Mouse (Mus musculus) cerebellum, adult 9-11 months (tissue): Measurements from ENCODE around the gene Dtx2.
A peak's percentile ranks its signal among the peaks of the same experiment; 100 is the strongest.

Experiments used
- DNase-seq: peaks from one replicate; pipeline ENCODE4 v3.0.0; 2022

The Dtx2 gene

DNA sequence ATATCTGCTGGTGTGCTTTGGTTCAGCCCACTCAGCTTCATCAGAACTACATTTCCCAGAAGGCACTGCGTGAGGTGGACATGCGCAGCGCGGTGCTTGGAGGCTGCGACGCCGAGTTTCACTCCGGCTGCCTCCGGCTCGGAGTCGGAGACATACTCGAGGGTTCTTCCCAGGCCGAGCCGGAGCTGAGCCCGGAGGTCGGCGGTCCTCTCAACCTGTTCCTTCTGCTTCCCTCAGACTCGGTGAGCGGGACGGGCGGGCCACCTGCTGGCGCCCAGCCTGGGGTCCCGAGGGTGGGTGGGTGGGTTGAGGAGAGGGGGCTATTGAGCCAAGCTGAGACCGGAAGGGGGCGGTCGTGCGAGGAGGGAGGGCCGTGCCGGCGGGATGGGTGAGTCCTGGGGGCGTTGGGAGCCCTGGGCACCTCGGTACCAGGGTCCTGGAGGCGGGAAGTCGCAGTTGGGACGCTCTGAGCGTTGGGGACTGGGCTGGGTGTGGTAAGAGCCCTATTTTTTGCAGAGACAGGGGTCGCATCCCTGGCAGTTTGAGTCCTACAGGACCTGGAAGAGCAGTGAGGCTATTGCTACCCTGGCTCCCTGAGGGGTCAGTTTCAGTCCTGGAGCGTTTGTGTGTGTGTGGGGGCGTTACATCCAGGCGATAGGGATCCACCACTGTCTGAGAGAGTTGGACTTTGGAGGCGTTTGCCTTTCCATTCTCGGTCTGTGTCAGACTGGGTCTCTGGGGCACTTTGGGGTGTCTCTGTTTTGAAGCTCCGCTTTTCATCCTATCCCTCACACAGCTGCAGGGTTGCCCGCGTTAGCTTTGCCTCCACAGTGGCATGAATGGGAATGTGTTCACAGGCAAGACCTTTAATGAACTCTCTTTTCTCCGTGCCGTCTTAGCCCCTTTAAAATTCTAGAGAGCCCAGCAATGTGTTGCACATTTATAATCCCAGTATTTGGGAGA is at the start of gene Dtx2:
Dtx2 (plus strand) TSS at position 76 of the 963 bp plus-strand sequence.
- peak; percentile 89 for DNase-seq

- no peak for DNase-seq
Measured at GRCm38 (mm10) chr5:135945916-135946408, 48.6 kb upstream of the Dtx2 start.

DNA sequence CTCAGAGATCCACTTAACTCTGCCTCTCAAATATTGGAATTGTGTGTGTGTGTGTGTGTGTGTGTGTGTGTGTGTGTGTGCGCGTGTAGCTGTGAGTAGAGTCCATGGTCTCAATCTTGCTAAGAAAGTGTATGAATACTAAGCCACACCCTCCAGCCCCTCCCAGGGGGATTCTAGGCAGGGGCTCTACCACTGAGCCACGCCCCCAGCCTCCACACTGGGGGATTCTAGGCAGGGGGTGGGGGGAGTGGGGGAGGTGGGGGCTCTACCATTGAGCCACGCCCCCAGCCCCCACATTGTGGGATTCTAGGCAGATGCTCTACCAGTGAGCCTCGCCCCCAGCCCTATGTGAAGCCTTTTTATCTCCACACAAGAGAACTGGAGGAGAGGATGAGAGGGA is 48.0 kb upstream of the Dtx2 start:
- DNase-seq, result no peak

- DNase-seq, result no peak
Measured at GRCm38 (mm10) chr5:135950710-135951412, 43.7 kb upstream of the Dtx2 start.

DNA sequence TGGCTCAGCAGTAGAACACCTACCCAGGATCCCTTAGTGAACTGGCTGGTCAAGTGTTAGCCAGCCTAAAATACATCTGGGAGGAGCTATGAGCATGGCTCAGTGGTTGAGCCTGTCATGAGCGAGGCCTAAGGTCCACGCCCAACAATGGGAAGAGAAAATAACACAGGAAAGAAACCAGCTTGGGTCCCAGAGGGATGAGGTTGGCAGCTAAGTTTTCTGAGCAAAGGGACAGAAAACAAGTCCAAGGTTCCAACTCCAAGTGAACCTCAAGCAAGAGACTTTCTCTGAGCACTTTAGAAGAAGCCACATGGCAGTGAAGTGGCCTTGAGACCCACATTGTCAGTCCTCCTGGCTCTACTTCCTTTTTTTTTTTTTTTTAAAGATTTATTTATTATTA is 42.9 kb upstream of the Dtx2 start:
- DNase-seq, result no peak

DNA sequence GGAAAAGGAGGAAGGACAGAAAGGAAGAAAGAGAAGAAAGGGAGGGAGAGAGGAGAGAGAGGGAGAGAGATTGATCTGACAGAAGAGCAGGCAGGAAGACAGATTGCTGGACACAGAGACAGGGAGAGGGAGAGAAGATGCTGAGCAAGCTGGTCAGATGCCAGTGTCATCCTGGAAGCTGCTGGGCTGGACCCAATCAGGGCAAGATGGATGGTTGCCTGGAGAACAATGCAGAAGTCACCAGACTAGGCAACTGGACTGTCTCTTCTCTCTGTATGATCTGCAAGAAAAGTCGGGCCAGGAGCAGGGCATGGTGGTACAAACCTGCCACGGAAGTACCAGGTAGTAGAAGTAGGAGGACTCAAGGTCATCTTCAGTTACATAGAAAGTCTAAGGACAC is 41.8 kb upstream of the Dtx2 start:
- DNase-seq, result no peak

DNA sequence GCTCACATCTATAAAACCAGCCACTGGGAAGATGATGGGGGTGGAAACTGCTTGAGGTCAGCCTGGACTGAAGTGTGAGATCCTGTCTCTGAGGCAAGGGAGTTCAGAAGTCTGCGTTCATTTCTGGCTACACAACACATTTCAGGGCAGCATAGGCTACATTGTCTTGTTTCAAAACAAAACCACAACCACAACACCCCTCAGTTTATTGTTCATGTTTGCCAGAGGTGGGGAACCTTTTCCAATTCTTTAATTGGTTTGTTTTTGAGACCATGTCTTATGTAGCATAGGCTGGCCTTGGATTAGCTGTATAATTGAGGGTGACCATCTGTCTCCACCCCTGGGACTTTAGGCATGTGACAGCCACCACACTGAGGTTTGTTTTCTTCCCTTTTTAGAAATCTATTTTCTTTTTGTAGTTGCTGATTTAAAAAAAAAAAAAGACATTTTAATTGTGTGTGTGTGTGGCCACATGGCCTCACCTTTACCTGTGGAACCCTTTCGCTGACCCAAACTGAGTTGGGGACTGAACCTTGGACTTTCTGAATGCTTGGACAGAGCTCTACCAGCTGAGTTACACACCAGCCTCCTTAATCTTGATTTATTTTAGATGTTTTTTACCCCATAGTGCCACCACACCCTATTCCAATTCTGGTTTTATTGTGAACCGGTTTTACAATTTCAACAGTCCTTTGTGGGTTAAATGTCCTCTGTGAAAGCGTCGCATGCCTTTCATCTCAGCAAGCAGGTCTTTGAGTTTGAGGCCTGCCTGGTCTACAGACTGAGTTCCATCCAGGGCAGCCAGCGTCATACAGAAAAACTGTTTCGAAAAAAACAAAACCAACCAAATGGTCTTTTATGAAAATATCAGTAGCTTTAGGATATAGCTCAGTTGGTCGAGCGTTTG is 38.0 kb upstream of the Dtx2 start:
- no peak for DNase-seq

DNA sequence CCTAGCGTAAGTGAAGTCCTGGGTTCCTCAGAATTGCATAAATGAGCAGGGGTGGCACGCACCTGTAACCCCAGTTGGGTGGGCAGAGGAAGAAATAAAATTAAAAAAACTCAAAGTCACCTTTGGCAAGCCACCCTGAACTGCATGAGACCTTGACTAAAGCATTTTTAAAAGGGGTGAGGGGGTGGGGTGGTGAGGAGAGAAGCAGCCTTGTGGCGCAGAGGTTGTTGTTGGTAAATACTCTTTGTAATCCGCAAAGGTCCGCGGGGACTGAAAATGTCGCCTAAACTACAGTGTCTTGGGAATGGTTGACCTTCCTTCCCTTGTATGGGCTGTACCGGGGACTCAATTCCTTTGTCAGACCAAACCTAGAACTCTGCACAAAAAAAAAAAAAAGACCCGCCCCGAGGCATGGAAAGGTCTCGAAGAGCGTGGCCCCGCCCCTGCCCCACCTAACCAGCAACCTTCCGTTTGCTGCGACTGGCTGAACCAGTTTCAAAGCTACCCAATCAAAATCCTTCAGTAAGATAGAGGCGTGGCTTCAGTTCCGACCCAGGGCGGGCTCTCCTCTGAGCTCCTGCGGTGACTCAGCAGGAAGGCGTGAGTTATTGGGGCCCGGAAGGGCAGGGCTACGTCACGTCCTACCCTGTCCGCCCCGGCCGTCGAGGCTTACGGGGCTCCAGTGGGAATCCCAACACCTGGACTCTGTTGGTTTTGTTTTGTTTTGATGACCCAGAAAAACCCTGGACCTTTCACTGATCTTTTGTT is 37.2 kb upstream of the Dtx2 start:
- peak; percentile 96 for DNase-seq

DNA sequence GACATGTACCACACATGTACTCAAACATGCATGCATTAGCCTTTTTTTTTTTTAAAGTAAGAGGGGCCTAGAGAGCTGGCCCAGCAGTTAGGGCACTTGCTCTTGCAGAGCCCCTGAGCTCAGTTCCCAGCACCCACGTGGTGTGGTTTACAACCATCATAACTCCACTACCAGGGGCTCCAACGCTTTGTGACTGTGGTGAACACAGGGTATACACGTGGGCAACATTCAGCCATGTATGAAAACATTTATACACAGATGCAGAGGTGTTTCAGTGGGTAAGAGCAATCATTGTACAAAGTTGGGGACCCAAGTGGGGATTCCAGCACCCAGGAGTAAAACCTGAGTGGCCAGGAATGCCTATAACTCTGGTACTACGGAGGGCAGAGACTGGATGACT is 36.2 kb upstream of the Dtx2 start:
- peak; percentile 46 for DNase-seq

GRCm38 (mm10) chr5:135959911-135960310 is 34.7 kb upstream of the Dtx2 start:
- DNase-seq, result peak; percentile 53

DNA sequence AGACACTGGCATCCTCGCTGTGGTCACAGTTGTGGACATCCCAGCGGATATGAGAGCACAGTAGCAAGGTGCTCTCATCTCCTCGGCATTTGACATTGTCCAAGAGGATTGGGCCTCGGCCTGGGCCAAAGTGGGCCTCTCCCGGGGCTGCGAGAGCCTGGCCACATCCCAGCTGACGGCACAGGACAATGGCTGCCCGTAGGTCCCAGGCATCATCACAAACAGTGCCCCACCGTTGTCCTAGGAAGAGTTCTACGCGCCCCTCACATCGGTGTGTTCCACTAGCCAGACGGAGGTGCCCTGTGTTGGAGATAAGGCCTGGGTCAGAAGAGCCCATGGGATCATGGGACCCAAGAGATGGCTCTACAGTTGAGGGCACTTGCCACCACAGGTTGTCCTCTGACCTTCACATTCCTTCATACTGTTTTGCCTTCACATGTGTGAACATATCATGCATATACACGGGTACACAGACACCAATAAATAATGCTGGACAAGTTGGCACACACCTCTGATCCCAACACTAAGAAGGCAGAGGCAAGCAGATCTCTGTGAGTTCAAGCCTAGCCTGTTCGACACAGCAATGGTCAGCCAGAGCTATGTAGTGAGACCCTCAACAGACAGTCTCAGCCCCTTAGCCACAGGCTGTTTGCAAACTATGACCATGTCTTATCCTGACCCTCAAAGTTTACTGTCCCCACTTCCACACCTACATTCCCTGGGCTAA is 33.5 kb upstream of the Dtx2 start:
- peak; percentile 69 for DNase-seq

DNA sequence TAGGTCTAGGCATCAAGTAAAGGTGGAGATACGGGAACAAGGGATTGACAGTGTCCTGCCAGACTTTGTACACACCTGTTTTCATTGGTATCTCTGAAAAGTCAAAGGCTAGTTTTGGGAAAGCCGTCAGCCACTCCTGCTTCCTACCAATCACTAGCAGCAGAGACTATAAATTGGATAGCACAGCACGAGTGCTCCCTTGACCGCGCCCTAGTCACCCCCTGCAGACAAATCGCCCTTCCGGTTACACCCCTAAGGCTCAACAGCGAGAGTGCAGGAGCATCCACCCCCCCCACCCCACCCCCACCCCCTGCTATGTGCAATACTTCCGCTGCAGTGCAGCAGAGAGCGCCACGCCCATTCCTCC is 32.5 kb upstream of the Dtx2 start:
- no peak for DNase-seq

GRCm38 (mm10) chr5:135962492-135963279 is 31.9 kb upstream of the Dtx2 start:
- peak; percentile 99 for DNase-seq

GRCm38 (mm10) chr5:135963280-135963627 is 31.3 kb upstream of the Dtx2 start:
- DNase-seq, result no peak

DNA sequence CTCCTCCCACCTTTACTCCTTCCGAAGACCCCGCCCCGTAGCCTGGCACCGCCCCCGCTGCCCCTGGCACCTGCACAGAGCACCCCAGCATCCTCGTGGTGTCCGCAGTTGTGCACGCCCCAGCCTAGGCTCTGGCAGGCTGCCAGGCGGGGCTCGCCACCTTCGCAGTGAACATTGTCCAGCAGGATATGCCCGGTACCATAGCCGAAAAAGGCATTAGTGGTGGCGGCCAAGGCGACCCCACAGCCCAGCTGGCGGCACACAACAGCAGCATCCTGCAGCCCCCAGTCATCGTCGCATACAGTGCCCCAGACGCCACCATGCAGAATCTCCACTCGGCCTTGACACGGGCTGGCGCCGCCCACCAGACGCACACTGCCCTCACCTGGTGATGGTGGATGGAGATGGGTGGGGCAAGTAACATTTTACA is 29.1 kb upstream of the Dtx2 start:
- peak; percentile 74 for DNase-seq

GRCm38 (mm10) chr5:135966866-135967265 is 27.7 kb upstream of the Dtx2 start:
- DNase-seq, result no peak

DNA sequence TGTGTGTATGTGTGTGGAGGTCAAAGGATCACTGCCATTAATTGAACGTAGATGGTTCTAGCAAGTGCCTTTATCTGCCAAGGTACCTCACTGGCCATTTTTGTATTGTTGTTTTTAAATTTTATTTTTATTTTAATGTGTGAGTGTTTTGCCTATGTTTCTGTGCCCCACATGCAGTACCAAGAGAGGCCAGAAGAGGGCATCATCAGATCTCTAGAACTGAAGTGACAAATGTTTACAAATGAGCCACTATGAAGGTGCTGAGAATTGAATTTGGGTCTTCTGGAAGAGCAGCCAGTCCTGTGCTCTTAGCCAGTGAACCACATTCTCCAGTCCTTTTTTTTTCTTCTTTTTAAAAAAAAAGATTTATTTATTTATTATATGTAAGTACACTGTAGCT is 25.8 kb upstream of the Dtx2 start:
- DNase-seq, result no peak

DNA sequence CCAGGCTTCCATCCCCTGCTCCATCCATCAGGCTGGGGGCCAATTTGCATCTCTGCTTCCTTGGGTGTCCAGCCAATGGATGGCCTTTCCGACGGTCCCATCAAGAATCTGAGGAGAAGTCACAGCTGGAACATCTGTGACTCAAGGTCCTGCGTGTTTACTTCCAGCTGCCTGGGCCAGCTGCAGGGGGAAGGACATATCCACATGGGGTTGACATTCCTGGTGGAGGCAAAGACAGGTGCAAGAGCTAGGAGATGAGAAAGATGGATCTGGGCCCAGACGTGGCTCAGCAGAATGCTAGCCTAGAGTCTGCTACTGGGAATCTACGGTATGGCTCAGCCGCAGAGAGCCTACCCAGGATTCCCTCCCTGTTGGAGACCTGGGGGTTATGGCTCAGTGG is 24.4 kb upstream of the Dtx2 start:
- DNase-seq, result no peak

DNA sequence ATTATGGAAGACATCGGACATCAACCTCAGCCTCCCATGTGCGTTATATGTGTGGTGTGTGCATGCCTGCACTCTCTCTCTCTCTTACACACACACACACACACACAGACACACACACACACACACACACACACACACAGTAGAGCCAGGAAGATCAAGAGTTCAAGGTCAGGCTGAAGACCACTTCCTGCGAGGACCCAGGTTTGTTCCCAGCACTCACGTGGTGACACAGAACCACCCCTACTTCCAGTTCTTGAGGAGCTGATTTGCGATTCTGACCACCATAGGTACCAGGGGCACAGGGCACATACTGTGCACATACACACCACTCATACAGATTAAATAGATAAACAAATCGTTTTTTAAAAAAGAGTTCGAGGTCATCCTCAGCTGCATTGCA is 22.7 kb upstream of the Dtx2 start:
- DNase-seq, result no peak

DNA sequence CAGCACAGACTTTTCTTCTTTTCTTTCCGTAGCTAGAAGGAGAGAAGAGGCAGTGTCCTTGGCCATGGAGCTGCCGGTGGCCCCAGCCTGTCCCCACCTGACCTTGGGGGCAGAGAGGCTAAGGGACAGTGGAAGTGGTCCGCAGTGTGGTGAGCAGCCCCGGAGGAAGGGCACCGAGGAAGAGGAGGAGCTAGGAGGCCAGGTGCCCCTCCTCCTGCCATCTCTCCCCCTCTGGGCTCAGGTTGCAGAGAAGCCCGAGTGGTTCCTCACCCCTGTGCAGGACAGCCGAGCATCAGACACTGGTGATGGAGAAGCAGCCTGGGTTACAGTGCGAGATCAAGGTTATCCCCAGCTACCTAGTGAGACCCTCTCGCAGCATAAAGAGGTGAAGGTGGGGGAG is 20.2 kb upstream of the Dtx2 start, which contains the start of gene Ssc4d:
Ssc4d (minus strand) TSS at position 167 of the 400 bp plus-strand sequence.
- DNase-seq, result no peak
